Mouse (Mus musculus) megakaryocyte, embryonic 14.5 days (primary cell): ENCODE results near the gene Treh.

Source experiments
- FLI1 ChIP-seq: IDR thresholded peaks from 2 replicates; pipeline ENCODE4 v1.6.1; 2012; ENCODE audit warnings: low read length, inconsistent platforms, mixed read lengths
- GATA1 ChIP-seq: IDR thresholded peaks from 3 replicates; pipeline ENCODE4 v1.6.1; 2012; ENCODE audit warnings: mixed read lengths, low read length, inconsistent platforms, borderline replicate concordance

DNA sequence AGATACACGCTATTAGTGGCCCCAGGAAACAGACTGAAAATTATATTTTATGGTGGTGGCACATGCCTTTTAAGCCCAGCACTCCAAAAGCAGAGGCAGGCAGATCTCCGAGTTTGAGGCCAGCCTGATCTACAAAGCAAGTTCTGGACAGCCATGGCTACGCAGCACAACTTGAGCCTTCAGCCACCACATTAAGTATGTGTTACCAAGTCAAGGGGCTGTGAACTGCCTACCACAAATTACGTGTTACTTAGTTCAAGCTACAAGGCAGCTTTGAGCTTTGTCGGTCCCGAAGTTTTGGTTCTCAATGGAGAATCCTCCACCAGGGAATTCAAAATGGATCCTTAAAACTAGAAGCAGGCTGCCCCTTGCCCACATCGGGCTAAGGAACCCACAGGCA lies 29.9 kb upstream of the Treh start:
- TF ChIP-seq GATA1 (no peak), FLI1 (no peak)
